Mouse (Mus musculus): Measurements from ENCODE around the gene Olfr881.

The Olfr881 gene

DNA sequence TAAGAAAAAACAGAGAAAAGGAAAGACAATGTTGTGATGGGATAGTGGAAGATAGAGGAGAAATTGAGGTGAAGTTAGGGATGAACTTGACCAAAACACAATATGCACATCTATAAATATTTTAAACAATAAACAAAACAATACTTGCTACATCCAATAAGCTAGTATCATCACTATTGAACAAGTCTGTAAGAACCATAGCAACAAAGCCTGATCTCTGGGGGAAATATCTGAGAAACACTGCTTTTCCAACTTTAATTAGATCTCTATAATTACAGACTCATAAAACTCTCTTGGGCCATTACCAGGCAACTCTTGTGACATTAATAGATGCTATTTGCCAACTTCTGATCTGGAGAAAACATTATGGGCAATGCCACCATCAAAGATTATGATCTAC lies at the start of gene Olfr881:
Gene Olfr881, plus strand, starts transcription at position 301 of the 400 bp plus-strand sequence.

DNA sequence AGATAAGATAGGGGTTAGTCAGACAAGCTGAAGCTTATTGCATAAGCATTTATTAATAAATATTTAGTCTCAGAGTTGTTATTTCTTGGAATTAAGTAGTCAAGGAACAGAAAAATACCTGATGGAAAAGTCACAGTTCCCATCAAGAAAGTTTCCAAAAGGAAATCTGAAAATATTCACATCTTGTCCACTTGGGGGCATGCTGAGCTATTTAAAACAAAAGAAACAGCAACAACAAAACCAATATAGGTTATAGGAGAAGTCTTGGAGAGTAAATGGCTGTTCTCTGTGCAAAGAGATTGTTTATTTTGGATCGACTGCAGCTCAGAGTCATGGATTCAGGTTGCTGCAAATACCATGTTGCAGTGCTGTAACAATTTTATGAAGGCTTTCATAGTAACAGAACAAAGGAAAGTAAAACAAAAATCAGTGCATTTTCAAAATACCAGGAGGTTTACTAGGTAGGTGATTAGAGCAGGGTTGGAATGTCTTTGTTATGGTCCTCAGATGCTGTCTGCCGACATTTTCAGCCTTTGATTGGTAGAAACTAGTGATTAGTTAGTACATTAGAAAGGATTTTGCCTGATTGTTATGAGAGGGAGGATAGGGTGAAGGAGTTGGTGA lies 7.1 kb downstream of the Olfr881 start:
- WGBS, result 40% methylated on average over 2 of the region's 2 CpGs

DNA sequence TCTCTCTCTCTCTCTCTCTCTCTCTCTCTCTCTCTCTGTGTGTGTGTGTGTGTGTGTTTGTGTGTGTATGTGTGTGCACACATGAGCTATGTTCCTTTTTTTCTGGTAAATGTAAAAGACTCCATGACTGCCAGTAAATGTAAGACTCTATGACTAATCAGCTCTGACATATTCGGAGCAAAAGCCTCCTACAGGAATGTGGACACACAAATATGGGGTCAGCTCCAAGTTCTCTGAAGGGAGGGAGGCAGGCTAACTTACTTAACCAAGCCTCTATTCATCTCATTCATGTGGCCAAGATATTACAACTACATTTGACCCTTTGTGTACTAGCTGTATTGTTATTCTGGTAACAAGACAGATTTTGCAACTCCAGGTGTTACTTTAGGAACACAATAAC lies 8.4 kb downstream of the Olfr881 start:
- WGBS, result 41% methylated on average over 1 of the region's 1 CpGs

DNA sequence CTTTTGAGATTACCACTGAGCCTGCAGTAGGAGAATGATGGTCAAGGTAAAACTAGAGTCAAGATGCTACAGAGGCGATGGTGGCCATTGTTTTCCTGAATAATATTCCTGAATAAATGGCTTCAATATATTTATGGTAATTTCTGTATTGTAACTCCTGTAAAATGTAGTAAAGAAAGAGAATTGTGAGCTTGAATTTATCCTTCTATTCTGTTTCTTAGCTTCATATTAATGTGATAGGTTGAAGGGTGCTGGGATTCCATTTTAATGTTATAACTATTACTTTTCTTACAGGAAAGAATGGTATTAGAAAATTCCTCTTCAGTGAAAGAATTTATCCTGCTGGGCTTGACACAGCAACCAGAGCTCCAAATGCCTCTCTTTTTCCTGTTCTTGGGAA lies 33.9 kb downstream of the Olfr881 start, which contains the start of gene Olfr883:
Gene Olfr883, plus strand, starts transcription at position 301 of the 400 bp plus-strand sequence.
- WGBS, result 83% methylated on average over 1 of the region's 1 CpGs
